Mouse (Mus musculus) midbrain, embryonic 10.5 days (tissue): Measurements from ENCODE around the gene Lzic. TPM values are rescaled to one million over a fixed set of nuclear protein-coding genes. Genes with fewer than 3 reads are reported as not detected.
A peak's percentile ranks its signal among the peaks of the same experiment; 100 is the strongest.

Source experiments
- DNase-seq: peaks from one replicate; pipeline ENCODE4 v3.0.0-alpha.2; 2017; ENCODE audit warnings: low spot score
- H3K27ac ChIP-seq: fragments of 300-500 bp; sonication (generic); replicated peaks from 2 replicates; pipeline ENCODE4 v1.5.1; 2016; ENCODE audit warnings: mild to moderate bottlenecking
- H3K27me3 ChIP-seq: fragments of 300-500 bp; sonication (generic); 2 replicates; pipeline ENCODE4 v1.6.1; 2016; ENCODE audit warnings: low read depth, mild to moderate bottlenecking; ENCODE audit not compliant: poor library complexity, severe bottlenecking
- H3K36me3 ChIP-seq: fragments of 300-500 bp; sonication (generic); 2 replicates; pipeline ENCODE4 v1.6.1; 2016; ENCODE audit warnings: mild to moderate bottlenecking, moderate library complexity
- H3K4me1 ChIP-seq: fragments of 300-500 bp; sonication (generic); 2 replicates; pipeline ENCODE4 v1.6.1; 2016
- H3K4me3 ChIP-seq: fragments of 300-500 bp; sonication (generic); 2 replicates; pipeline ENCODE4 v1.5.1; 2016; ENCODE audit warnings: mild to moderate bottlenecking, moderate library complexity
- H3K9me3 ChIP-seq: fragments of 300-500 bp; sonication (generic); replicated peaks from 2 replicates; pipeline ENCODE4 v1.6.1; 2016; ENCODE audit warnings: mild to moderate bottlenecking
- WGBS: fragments of 180-500 bp; shearing (Covaris S2); methylation state at CpG from one replicate; pipeline ENCODE4 v1.1.7; 2016; 5-methylcytosine and 5-hydroxymethylcytosine counted together
- polyA plus RNA-seq: library from polyadenylated mRNA; unstranded; fragments of >200 nt; fragmentation: Nextera tagmentation; extraction: Ambion mirVana; gene quantifications from 2 replicates; pipeline ENCODE4 v1.2.1, GENCODE M21; 2016

Gene Lzic
- polyA plus RNA-seq, 1 experiment from 2014 or later: 48.9 TPM

GRCm38 (mm10) chr4:149518351-149519220, 33.6 kb downstream of the Lzic start:
- no peaks in the 10 kb centered on the region for H3K9me3 ChIP-seq
- WGBS: 4% methylated on average over 52 of the region's 52 CpGs
- H3K4me3 ChIP-seq: peak overlapping the region; percentile 89
- 0 out of 2 replicates have a peak, but pooled peaks cover under 1% of the 10 kb centered on the region for H3K36me3 ChIP-seq
- H3K27me3 ChIP-seq: no peaks in the 10 kb centered on the region
- peak overlapping the region; percentile 89 for H3K27ac ChIP-seq
- H3K4me1 ChIP-seq: peaks cover 28% of the 10 kb centered on the region
- DNase-seq: peak; percentile 36

- no peaks in the 10 kb centered on the region for H3K27me3 ChIP-seq
- H3K4me1 ChIP-seq: peaks cover 45% of the 10 kb centered on the region
- WGBS: 80% methylated on average over 10 of the region's 10 CpGs
- DNase-seq: no peak
- no peak overlapping the region for H3K4me3 ChIP-seq
- H3K36me3 ChIP-seq: peaks cover 7% of the 10 kb centered on the region; the same call in 1 of the 2 replicates
- H3K9me3 ChIP-seq: no peaks in the 10 kb centered on the region
- no peak overlapping the region for H3K27ac ChIP-seq
Observed at GRCm38 (mm10) chr4:149521258-149521657, 36.2 kb downstream of the Lzic start.

GRCm38 (mm10) chr4:149523961-149524360, 38.9 kb downstream of the Lzic start:
- DNase-seq: no peak
- WGBS: 83% methylated on average over 6 of the region's 6 CpGs
- H3K9me3 ChIP-seq: no peaks in the 10 kb centered on the region
- peaks cover 7% of the 10 kb centered on the region; the same call in 1 of the 2 replicates for H3K36me3 ChIP-seq
- no peak overlapping the region for H3K4me3 ChIP-seq
- H3K4me1 ChIP-seq: peaks cover 42% of the 10 kb centered on the region
- no peak overlapping the region for H3K27ac ChIP-seq
- H3K27me3 ChIP-seq: no peaks in the 10 kb centered on the region

- DNase-seq: no peak
- no peak overlapping the region for H3K27ac ChIP-seq
- H3K4me1 ChIP-seq: peaks cover 38% of the 10 kb centered on the region
- WGBS: 82% methylated on average over 4 of the region's 4 CpGs
- peaks cover 7% of the 10 kb centered on the region; the same call in 1 of the 2 replicates for H3K36me3 ChIP-seq
- no peaks in the 10 kb centered on the region for H3K27me3 ChIP-seq
- no peaks in the 10 kb centered on the region for H3K9me3 ChIP-seq
- no peak overlapping the region for H3K4me3 ChIP-seq
Observed at GRCm38 (mm10) chr4:149525170-149525569, 40.1 kb downstream of the Lzic start.

- DNase-seq: no peak
- WGBS: 84% methylated on average over 6 of the region's 6 CpGs
- Histone ChIP-seq H3K36me3 (peaks cover 7% of the 10 kb centered on the region; the same call in 1 of the 2 replicates), H3K9me3 (no peaks in the 10 kb centered on the region), H3K27ac (0 out of 2 replicates have a peak overlapping the region, but pooled peaks have one; percentile 9), H3K4me3 (no peak overlapping the region), H3K27me3 (no peaks in the 10 kb centered on the region), H3K4me1 (peaks cover 37% of the 10 kb centered on the region)
Observed at GRCm38 (mm10) chr4:149525811-149526210, 40.8 kb downstream of the Lzic start.

GRCm38 (mm10) chr4:149526330-149526729, 41.3 kb downstream of the Lzic start:
- H3K4me1 ChIP-seq: peaks cover 32% of the 10 kb centered on the region
- no peak for DNase-seq
- WGBS: 50% methylated on average over 7 of the region's 7 CpGs
- H3K27ac ChIP-seq: no peak overlapping the region
- H3K27me3 ChIP-seq: no peaks in the 10 kb centered on the region
- no peaks in the 10 kb centered on the region for H3K9me3 ChIP-seq
- no peak overlapping the region for H3K4me3 ChIP-seq
- H3K36me3 ChIP-seq: peaks cover 7% of the 10 kb centered on the region; the same call in 1 of the 2 replicates

GRCm38 (mm10) chr4:149527621-149528354, 42.8 kb downstream of the Lzic start:
- Histone ChIP-seq H3K27ac (no peak overlapping the region), H3K9me3 (no peaks in the 10 kb centered on the region), H3K4me3 (no peak overlapping the region), H3K4me1 (peaks cover 32% of the 10 kb centered on the region), H3K36me3 (peaks cover 8% of the 10 kb centered on the region; the same call in 1 of the 2 replicates), H3K27me3 (no peaks in the 10 kb centered on the region)
- DNase-seq: no peak
- WGBS: 87% methylated on average over 15 of the region's 15 CpGs

GRCm38 (mm10) chr4:149529691-149530090, 44.7 kb downstream of the Lzic start:
- Histone ChIP-seq H3K27me3 (no peaks in the 10 kb centered on the region), H3K4me3 (no peak overlapping the region), H3K4me1 (peaks cover 28% of the 10 kb centered on the region), H3K27ac (no peak overlapping the region), H3K36me3 (peaks cover 8% of the 10 kb centered on the region; the same call in 1 of the 2 replicates), H3K9me3 (no peaks in the 10 kb centered on the region)
- no peak for DNase-seq
- WGBS: 74% methylated on average over 6 of the region's 6 CpGs

- no peak overlapping the region for H3K4me3 ChIP-seq
- DNase-seq: no peak
- 0 out of 2 replicates have a peak, but pooled peaks cover 3% of the 10 kb centered on the region for H3K36me3 ChIP-seq
- WGBS: 85% methylated on average over 8 of the region's 8 CpGs
- no peaks in the 10 kb centered on the region for H3K27me3 ChIP-seq
- peaks cover 10% of the 10 kb centered on the region for H3K4me1 ChIP-seq
- H3K9me3 ChIP-seq: no peaks in the 10 kb centered on the region
- no peak overlapping the region for H3K27ac ChIP-seq
Observed at GRCm38 (mm10) chr4:149539441-149539840, 54.4 kb downstream of the Lzic start.

- peaks cover 10% of the 10 kb centered on the region for H3K4me1 ChIP-seq
- H3K27ac ChIP-seq: no peak overlapping the region
- no peak for DNase-seq
- 80% methylated on average over 5 of the region's 5 CpGs for WGBS
- H3K36me3 ChIP-seq: peaks cover 20% of the 10 kb centered on the region
- H3K27me3 ChIP-seq: no peaks in the 10 kb centered on the region
- H3K9me3 ChIP-seq: no peaks in the 10 kb centered on the region
- H3K4me3 ChIP-seq: no peak overlapping the region
Observed at GRCm38 (mm10) chr4:149541935-149542334, 56.9 kb downstream of the Lzic start.

- WGBS: 83% methylated on average over 12 of the region's 12 CpGs
- peaks cover 25% of the 10 kb centered on the region for H3K36me3 ChIP-seq
- H3K4me1 ChIP-seq: peaks cover 10% of the 10 kb centered on the region
- H3K9me3 ChIP-seq: no peaks in the 10 kb centered on the region
- DNase-seq: no peak
- no peak overlapping the region for H3K4me3 ChIP-seq
- H3K27me3 ChIP-seq: no peaks in the 10 kb centered on the region
- no peak overlapping the region for H3K27ac ChIP-seq
Observed at GRCm38 (mm10) chr4:149542431-149542830, 57.4 kb downstream of the Lzic start.

GRCm38 (mm10) chr4:149542927-149543553, 58.0 kb downstream of the Lzic start:
- Histone ChIP-seq H3K4me3 (no peak overlapping the region), H3K27ac (no peak overlapping the region; the same call in 1 of the 2 replicates), H3K27me3 (no peaks in the 10 kb centered on the region), H3K4me1 (peaks cover 10% of the 10 kb centered on the region), H3K36me3 (peaks cover 30% of the 10 kb centered on the region), H3K9me3 (no peaks in the 10 kb centered on the region)
- peak; percentile 81 for DNase-seq
- 53% methylated on average over 10 of the region's 10 CpGs for WGBS
